Mouse (Mus musculus) kidney, adult 9 months (tissue): Measurements from ENCODE around the gene Rnf39.
A peak's percentile ranks its signal among the peaks of the same experiment; 100 is the strongest.

ENCODE experiments used
- DNase-seq: peaks from one replicate; pipeline ENCODE4 v3.0.0; 2022

Gene Rnf39

DNA sequence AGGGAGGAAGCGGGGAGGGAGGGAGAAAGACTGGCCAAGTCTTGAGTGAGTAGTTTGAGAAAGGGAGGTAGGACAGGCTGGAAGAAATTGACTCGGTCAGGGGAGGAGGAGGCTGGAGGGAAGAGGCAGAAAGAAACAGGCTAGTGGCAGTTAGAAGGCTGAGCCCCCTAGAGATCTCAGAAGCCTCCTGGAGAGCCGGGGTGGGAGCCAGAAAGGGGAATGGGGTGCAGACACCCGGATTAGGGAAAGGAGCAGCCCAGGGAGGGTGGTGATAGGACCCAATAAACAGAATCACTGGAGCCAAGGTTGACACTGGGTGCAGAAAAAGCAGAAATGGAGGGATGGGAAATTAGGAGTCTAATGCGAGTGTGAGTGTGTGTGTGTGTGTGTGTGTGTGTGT lies 973 bp downstream of the Rnf39 start:
- no peak for DNase-seq

DNA sequence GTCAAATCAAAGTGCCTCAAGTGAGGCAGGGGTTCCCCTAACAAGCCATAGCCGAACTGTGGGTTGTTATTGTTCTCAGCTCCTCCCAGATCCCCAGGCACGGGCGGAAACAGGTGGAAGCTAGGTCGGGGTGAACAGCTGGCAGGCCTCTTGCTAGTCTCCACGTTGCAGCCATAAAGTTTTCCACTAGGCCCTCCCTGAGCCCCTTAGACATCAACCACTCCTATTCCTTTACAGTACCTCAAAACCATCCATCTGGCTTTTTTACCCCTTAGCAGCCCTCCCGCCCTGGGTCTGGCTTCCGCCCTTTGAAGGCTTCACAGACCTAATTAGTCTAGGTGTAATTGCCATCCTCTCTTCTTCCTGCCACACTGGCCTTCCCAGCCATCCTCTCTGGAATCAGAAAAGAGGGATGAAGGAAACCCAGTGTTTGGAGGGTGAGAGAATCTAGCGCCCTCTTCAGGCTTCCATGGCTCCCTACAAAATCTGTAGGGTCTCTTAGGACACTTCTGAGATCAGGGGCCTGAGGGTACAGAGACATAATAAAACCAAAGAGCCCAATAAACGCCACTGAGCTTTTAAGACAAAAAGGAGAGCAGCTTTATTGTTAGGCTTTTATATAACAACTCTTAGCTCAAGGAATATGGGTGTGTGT lies 1.5 kb downstream of the Rnf39 start:
- DNase-seq: no peak

DNA sequence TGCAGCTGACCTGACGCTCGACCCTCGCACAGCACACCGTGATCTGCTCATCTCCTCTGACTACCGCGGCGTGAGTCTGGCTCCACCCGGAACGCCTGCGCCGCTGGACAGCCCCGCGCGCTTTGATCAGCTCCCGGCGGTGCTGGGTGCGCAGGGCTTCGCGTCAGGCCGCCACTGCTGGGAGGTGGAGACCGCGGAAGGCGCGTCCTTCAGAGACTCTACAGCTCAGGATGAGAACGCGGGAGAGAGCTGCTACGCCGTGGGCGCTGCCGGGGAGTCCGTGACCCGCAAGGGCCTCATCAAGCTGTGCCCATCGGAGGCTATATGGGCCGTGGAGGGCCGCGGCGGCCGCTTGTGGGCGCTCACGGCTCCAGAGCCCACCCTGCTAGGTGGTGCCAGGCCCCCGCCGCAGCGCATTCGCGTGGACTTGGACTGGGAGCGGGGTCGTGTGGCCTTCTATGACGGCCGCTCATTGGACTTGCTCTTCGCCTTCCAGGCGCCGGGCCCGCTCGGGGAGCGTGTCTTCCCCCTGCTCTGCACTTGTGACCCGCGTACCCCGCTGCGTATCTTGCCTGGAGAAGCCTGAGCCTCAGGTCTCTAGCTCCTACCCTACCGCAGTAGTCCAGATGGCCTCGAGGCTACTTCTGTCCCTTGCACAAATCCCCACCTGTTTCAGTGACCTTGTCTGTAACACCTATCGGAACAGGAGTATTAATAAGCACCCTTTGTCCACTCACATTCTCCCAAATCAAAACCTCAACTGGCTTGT lies 4.5 kb downstream of the Rnf39 start:
- peak; percentile 33 for DNase-seq

DNA sequence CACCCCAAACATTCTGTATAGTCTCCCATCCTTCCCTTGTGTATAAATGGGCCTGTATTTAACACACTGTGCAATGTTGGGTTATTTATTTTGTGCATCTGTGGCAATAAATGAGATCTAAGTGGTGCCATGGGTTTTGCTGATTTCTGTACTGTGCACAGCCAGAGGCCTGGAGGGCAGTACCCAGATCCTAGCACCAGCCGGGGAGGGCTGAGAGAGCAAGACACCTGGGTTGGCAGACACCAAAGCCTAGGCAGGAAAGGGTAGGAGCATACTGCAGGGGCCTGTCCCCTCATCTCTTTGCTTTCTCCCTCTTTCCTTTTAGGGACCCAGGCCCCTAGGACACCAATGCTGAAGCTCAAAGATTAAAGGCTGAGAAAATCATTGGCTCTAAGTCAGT lies 5.6 kb downstream of the Rnf39 start:
- no peak for DNase-seq

DNA sequence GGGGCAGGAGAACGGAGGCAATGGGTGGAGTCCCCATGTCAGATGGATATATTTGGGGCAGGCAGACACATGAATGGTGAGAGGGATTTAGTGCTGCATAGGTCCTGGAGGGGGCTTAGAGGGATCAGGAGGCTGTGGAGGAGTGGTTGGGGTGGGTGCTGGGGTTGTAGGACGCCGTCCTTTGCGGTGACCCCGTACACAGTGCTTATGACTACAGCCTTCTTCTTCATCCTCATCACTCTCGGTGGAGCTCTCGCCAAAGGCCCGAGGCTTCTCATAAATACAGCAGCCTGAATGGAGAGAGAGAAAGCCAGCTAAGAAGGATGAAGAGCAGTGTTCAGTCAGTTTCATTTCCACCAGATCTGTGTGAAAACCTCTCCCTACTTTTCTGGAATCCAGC lies 6.5 kb downstream of the Rnf39 start:
- DNase-seq: no peak

DNA sequence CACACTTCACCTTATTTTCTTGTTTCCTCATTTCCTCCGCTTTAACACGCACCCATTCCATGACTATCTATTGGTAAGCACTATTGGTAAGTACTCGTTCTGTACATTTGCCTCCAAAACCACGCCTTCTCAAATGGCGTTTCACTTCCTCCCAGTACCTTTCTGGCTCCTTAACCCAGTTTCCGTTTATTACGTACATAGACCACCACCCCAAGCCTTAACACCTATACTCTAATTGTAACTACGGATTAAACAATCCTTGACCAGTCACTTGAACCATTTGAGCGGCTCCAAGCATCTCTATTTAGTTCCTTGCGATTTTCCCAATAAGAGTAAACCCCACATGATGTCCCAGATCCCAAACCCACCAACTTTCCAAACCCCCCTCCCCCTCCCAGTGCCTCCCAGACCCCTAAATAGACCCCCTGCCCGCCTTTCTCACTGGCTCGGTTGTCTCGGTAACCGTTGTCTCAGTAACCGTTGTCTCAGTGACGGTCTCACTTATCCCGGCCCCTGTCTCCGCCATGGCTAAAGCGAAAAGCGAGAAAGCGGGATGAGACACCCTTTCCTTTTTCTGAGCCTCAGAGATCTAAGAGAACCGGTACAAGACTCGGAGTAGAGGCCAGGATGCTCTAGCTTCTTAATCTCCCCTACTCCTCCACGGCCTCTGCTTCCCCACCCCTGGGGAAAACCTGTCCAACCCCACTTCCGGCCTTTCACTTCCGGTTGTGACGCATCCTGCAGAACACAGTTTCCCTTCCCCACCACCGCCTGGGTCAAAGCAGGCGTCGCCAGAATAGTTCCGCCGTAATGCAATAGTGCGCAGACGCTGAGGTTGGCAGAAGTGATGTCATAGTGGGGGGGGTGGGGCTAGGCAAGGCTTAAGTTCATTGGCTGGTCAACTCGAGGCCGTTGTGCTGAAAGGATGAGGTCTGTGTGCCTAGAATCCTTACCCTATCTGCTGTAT lies 8.5 kb downstream of the Rnf39 start, which contains the start of gene Ppp1r11:
Gene Ppp1r11 (minus strand): TSS at position 761 of the 967 bp plus-strand sequence.
- peak; percentile 98 for DNase-seq

DNA sequence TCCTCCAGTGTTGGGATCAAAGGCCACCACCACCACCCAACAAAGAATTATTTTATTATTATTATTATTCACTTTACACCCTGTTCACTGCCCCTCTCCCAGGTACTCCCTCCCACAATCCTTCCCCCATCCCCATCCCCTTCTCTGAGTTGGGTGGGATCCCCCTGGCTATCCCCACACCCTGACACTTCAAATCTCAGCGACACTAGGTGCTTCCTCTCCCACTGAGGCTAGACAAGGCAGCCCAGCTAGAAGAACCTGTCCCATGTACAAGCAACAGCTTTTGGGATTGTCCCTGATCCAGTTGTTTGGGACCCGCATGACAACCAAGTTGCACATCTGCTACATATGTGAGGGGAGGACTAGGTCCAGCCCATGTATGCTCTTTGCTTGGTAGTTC lies 9.9 kb downstream of the Rnf39 start:
- no peak for DNase-seq

DNA sequence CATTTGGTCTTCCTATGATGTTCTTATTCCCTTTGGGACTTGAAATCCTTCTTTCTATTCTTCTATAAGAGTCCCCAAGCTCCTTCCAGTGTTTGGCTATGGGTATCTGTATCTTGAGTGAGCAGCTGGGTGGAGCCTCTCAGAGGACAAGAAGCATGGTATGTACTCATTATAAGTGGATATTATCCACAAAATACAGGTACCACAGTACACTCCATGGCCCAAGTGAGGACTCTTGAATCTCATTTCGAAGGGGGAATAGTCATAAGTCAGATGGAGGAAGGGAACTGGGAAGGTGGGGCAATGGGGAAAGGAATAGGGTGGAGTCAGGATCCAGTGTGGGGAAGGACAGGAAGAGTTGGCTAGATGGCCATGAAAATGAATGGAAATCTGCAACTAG lies 10.3 kb downstream of the Rnf39 start:
- DNase-seq: no peak

DNA sequence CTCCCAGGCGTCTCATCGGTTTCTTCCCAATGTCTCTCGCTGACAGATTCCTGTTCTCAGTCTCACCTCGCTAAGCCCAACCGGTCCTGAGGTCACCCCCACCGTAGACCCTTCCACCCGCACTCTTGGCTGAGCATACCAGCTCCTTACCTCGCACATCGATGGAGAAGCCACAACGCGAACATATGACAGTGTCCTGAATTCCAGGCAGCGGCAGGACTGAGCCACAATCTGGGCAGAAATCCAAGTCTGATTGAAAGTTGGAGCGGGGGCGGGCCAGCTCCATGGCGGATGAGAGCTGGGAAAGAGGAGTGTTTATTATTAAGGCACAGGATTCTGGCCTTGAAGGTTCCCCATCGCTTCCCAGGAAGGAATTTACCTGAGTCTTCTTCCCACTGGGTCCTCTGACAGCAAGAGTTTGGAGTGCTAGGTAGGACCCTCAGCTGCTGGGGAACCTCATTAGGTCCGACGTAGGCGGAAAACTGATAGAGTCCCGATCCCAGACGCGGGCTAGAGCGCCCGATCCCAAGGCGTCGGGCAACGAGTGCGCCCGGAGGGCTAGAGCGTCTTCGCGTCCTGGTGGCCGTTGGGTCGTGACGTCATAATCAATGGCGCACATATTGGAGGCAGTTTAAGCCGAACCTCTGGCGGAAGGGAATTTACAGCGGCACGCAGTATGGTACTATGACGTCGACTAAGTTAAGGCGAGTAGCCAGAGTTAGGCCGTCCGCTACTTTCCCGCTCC lies 15.5 kb downstream of the Rnf39 start, which contains the start of the genes Znrd1 and Znrd1as:
Gene Znrd1 (minus strand): TSS at position 561 of the 745 bp plus-strand sequence.
Gene Znrd1as (plus strand): TSS at position 594 of the 745 bp plus-strand sequence.
- DNase-seq: peak; percentile 97

DNA sequence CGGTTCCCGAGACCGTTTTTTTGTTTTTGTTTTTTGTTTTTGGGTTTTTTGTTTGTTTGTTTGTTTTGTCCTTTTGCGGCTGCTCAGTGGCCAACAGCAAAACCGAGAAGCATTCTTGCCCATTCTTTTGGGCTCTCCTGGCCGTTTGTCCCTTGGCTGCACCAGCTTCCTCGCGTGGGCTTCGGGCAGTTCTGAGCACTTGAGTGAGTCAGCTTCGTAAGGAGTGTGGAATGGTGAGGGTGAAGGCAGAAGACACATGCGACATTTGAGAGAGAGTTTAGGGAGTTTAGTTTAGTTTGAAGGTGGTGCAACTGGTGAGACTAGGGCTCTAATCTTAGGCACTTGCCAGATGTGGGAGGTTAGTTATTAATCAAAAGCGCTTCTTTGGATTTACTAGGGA lies 16.2 kb downstream of the Rnf39 start:
- DNase-seq: peak; percentile 22

DNA sequence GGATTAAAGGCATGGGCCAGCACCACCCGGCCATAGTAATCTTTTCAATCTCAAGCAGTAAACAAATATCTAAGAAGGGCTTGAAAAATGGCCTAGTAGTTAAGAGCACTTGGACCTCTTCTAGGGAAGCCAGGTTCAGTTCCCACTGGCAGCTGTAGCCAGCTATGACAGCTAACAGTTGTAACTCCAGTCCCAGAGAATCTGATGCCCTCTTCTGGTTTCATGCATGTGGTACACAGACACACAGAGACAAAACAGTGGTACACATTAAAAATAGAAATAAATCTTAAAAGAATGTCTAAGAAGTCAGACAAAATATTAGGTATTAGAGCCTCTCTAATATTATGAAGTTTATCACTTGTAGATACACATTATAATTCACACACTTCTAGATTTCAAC lies 18.4 kb downstream of the Rnf39 start:
- no peak for DNase-seq

DNA sequence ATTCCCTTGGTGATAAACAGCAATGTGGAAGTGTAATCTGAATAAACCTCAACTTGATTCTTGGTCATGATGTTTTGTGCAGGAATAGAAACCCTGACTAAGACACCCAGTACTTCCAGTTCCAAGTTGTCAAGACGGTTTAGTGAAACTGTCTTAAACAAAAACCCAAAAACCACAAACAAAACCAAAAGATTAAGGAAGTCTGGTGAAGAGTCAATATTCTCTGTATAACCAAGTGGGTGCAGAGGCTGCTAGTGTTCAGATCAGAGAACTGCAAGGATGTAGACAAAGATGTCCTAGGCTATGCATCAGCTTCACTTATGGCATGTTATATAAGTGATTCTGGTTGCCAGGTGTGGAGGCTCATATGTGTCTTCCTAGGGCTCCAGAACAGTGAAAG lies 24.2 kb downstream of the Rnf39 start:
- no peak for DNase-seq

DNA sequence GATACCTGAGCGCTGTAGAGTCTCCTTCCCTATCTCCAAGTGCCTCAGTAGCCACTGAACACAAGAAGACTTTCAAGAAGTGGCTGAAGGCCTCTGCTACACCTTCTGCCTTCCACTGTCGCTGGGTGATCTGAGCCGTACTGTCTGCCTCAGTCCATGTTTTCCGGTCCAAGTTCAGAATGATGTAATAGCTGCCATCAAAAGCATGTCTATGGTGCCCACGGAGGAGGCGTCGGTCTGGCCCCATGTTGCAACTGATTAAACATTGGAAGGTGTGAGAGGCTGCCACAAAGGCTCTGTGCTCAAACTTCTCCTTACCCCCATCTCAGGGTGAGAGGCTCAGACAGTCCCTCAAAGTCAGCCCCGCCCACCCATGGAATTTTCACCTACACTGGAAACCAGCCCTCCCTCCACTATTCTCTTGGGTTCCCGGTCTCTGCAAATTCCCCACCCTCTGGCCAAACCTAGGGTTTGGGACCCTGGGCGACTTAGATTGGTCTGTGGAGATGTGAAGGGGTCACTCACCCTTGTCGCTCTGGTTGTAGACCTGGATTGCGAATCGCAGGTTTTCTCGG lies 27.7 kb downstream of the Rnf39 start:
- no peak for DNase-seq

DNA sequence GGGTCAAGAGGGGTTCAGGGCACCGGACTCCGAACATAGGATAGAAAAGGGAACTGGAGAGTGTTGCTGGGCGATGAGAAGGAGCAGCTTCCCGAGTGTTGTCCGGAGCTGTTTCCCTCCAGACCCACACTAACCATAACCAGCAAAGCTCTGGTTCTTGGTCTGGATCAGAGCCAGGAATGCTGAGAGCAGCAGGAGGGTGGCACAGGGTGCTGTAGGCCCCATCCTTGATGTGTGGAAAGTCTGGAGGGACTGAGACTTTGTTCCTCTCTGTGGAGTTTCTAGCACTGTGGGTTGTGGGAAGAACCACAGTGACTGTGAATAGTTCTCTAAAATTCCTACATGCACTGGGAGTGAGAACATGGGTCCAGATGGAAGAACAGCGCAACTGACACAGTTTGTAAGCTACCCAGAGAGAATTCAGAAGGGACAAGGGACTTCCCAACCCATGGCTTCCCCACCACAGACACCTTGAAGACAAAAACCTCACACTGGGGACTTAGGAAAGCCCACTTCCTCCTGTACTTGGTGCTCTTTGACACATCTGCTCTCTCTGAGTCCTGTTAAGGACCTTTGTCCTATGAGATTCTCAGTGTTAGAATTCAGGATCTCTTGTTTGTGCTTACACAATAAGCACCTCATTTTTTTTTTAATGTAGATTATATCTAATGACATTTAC lies 28.6 kb downstream of the Rnf39 start:
- DNase-seq: no peak

DNA sequence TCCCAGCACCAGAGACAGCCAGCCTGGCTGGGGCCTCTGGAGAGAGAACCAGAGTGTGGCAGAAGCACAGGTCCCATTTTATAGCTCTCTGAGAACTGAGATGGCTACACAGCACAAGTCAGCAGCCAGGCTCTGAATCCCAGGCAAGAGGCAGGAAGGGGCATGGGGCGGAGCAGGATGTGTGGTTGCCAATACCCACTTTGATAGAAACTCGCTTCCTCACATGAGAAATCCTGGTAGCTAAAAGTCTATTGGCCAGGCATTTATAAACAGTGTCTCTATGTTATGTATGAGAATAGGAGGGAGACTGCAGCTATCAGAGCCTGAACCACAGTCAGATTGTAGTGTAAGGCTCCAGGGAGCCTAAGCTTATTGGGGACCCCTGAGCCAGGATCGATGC lies 30.1 kb downstream of the Rnf39 start:
- no peak for DNase-seq

DNA sequence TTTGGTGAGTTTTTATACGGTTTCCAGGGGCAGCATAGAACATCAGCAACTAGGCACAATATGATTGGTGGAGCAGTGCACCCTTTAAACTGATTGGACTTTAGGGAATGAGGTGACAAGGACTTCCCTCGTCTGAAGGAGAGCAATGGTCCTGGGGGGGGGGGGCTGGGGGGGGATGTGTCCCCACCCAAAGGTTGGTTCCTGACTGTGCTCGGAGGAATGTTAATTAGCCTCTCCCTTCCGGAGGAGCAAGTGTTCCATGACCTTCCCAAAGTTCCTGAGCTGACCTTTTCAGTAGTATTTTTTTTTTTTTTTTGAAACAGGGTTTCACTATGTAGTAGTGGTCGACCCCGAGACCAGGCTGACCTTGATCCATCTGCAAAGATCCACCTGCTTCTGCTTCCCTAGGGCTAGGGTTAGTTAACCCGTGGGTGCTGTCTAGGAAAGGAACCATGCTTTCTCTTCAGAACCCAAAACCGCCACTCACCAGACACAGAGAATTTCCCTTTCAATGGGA lies 30.6 kb downstream of the Rnf39 start:
- DNase-seq: no peak

DNA sequence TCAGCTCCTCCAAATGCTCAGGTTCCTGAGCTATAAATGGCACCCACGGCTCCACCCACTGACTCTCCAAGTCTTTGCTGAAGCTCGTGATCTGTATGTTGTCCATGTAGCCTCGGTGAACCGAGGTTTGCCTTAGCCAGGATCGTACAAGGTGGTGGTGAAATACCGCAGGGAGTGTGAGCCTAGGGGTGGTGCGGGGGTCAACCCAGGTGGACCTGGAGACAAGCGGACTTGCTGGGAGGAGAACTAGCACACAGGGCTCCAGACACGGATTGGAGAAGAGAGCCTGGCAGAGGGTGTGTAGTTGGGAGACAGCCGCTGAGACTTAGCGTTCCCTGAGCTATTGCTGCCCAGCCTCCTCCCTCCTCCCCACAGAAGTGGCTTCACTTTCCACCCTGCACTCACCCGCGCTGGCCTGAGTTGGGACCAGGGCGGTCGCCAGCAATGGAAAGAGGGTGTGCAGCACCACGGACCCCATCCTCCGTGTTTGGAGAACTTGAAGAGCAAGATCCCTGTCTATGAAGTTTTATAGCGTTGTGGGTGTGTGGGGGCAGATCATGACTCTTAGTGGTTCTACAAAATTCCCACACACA lies 38.6 kb downstream of the Rnf39 start, which contains the start of gene 2410137M14Rik:
Gene 2410137M14Rik (minus strand): TSS at position 17 of the 593 bp plus-strand sequence.
- DNase-seq: no peak

DNA sequence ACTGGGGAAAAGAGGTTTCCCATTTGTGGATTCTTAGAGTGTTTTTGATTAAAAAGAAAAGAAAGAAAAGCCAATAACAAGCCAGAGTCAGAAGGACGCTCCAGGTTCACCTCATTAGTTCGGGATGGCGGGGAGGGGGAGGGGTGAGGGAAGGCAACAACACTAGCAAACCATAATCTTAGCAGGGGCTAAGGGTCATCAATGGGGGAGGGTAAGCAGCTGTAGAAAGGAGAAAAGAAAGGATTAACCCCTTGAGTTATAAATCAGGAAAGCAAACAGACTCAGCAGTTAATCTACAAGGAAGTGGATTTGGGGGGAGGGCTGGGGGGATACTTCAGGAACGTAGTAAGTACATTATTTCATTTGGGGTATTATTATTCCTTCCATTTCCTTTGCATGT lies 39.1 kb downstream of the Rnf39 start:
- DNase-seq: no peak

DNA sequence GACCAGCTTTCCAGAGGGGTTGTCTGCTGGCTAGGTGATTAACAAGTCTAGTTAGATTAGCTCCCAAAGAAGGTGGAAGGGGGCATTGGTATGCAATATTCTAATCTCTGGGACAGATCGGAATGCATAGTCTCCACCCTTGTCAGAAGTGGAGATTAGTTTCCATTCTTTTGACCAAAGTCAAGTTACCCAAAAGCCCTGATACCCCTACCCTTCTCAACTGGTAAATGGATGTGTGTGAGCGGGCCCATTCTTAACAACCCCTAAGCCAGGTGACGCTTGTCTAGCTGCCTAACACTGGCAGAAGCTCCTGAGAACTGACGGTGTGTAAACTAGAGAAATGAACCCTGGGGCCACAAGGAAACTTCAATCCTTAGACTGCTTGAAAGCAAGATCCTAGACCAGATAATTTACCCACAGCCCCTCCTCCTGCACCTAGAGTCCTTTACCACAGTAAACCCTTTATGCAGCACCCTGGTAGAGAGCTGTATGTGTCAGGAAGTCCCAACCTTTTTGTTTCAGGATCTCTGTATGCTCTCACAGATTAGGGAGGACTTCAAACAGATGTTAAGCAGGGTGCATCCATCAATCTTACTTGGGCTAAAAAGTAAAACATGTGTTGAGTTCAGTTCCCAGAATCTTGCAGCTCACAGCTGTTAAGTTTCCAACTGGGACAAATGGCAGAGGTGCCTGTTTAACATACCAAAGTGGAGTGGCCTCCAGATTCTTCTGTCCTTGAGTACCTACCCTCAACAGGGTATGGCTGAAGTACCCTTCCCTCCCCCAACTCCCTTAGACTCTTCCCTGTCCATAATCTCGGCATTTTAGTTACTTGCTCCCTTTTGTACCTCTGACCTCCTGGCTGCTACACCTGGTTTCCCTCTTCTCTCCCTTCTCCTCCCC lies 39.8 kb downstream of the Rnf39 start:
- no peak for DNase-seq

DNA sequence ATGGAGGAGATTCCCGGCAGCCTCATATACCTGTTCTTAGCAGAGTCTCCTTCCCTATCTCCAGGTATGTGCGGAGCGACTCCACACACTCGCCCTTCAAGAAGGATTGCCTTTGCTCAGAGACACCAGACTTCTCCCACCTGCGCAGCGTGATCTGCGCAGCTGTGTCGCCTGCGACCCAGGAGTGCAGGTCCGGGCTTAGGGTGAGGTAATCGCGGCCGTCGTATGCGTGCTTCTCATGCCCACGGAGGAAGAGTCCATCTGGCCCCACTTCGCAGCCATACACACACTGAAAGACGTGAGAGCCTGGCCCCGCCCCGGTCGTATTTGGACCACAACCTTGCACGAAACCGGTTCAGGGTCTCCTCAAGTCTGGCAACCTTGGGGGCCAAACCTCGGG lies 45.8 kb downstream of the Rnf39 start:
- DNase-seq: no peak
